Mouse (Mus musculus): ENCODE measurements at regions not wholly inside any gene's neighbourhood (a gene's known extent, or its start where the extent isn't known, plus 50 kb on each side); places are given as distances from the start of the nearest gene placed in this dataset.
"Not testable (repeated sequence)": the region's sequence is repeated elsewhere in the genome, so short reads cannot be mapped to it uniquely, and the experiment has no call there.

- no peak for ATAC-seq (ENCODE audit: low FRiP score, low TSS enrichment)
Observed at GRCm38 (mm10) chr6:82284494-82284893, 117.6 kb upstream of the Tacr1 start.

GRCm38 (mm10) chr6:82285233-82285632 lies 116.9 kb upstream of the Tacr1 start:
- Histone ChIP-seq H3K36me3 (ENCODE audit: insufficient read depth, low read length) (no peaks in the 10 kb centered on the region), H3K4me3 (ENCODE audit: low read length) (no peak overlapping the region), H3K9ac (replicated peaks; ENCODE audit: low read length) (no peak overlapping the region), H3K4me1 (ENCODE audit: insufficient read depth, low read length) (no peaks in the 10 kb centered on the region), H3K27ac (ENCODE audit: low read length) (no peak overlapping the region), H3K4me2 (replicated peaks; ENCODE audit: low read depth, low read length) (no peak overlapping the region), H3K9me3 (ENCODE audit: low read length) (no peaks in the 10 kb centered on the region), H3K27me3 (ENCODE audit: insufficient read depth, low read length) (no peaks in the 10 kb centered on the region)
- no peak for ATAC-seq (ENCODE audit: low FRiP score, low TSS enrichment)
- 67% methylated on average over 6 of the region's 6 CpGs for WGBS

More at GRCm38 (mm10) chr6:82284494-82284893, 117.6 kb upstream of the Tacr1 start:
- no peak overlapping the region for H3K9ac ChIP-seq (replicated peaks; ENCODE audit: low read length)
- H3K27ac ChIP-seq (ENCODE audit: low read length): no peak overlapping the region
- no peaks in the 10 kb centered on the region for H3K9me3 ChIP-seq (ENCODE audit: low read length)
- 75% methylated on average over 1 of the region's 1 CpGs for WGBS
- H3K36me3 ChIP-seq (ENCODE audit: insufficient read depth, low read length): no peaks in the 10 kb centered on the region
- H3K4me2 ChIP-seq (replicated peaks; ENCODE audit: low read depth, low read length): no peak overlapping the region
- H3K4me3 ChIP-seq (ENCODE audit: low read length): no peak overlapping the region
- H3K27me3 ChIP-seq (ENCODE audit: insufficient read depth, low read length): no peaks in the 10 kb centered on the region
- H3K4me1 ChIP-seq (ENCODE audit: insufficient read depth, low read length): no peaks in the 10 kb centered on the region

GRCm38 (mm10) chr6:82293507-82293906 lies 108.6 kb upstream of the Tacr1 start:
- Histone ChIP-seq H3K9ac (replicated peaks; ENCODE audit: low read length) (no peak overlapping the region), H3K27me3 (ENCODE audit: insufficient read depth, low read length) (no peaks in the 10 kb centered on the region), H3K4me1 (ENCODE audit: insufficient read depth, low read length) (no peaks in the 10 kb centered on the region), H3K27ac (ENCODE audit: low read length) (no peak overlapping the region), H3K4me2 (replicated peaks; ENCODE audit: low read depth, low read length) (no peak overlapping the region), H3K4me3 (ENCODE audit: low read length) (no peak overlapping the region), H3K36me3 (ENCODE audit: insufficient read depth, low read length) (no peaks in the 10 kb centered on the region), H3K9me3 (ENCODE audit: low read length) (no peaks in the 10 kb centered on the region)
- 79% methylated on average over 1 of the region's 1 CpGs for WGBS
- no peak for ATAC-seq (ENCODE audit: low FRiP score, low TSS enrichment)

GRCm38 (mm10) chr6:82296673-82297328 lies 105.3 kb upstream of the Tacr1 start:
- Histone ChIP-seq H3K27ac (ENCODE audit: low read length) (no peak overlapping the region), H3K4me3 (ENCODE audit: low read length) (no peak overlapping the region), H3K36me3 (ENCODE audit: insufficient read depth, low read length) (no peaks in the 10 kb centered on the region), H3K4me2 (replicated peaks; ENCODE audit: low read depth, low read length) (no peak overlapping the region), H3K9me3 (ENCODE audit: low read length) (no peaks in the 10 kb centered on the region), H3K9ac (replicated peaks; ENCODE audit: low read length) (no peak overlapping the region), H3K27me3 (ENCODE audit: insufficient read depth, low read length) (no peaks in the 10 kb centered on the region), H3K4me1 (ENCODE audit: insufficient read depth, low read length) (no peaks in the 10 kb centered on the region)
- ATAC-seq (ENCODE audit: low FRiP score, low TSS enrichment): no peak
- 86% methylated on average over 4 of the region's 4 CpGs for WGBS

- not testable (repeated sequence) for H3K27ac ChIP-seq (ENCODE audit: low read length); H3K4me1 ChIP-seq (ENCODE audit: insufficient read depth, low read length); H3K27me3 ChIP-seq (ENCODE audit: insufficient read depth, low read length); H3K36me3 ChIP-seq (ENCODE audit: insufficient read depth, low read length); ATAC-seq (ENCODE audit: low FRiP score, low TSS enrichment); H3K4me3 ChIP-seq (ENCODE audit: low read length); H3K9ac ChIP-seq (replicated peaks; ENCODE audit: low read length); H3K9me3 ChIP-seq (ENCODE audit: low read length); H3K4me2 ChIP-seq (replicated peaks; ENCODE audit: low read depth, low read length)
- WGBS: 81% methylated on average over 5 of the region's 5 CpGs
Observed at GRCm38 (mm10) chr6:82302241-82302640, 99.9 kb upstream of the Tacr1 start.

GRCm38 (mm10) chr6:82313691-82314090 lies 88.4 kb upstream of the Tacr1 start:
- Histone ChIP-seq H3K9ac (replicated peaks; ENCODE audit: low read length) (no peak overlapping the region), H3K4me2 (replicated peaks; ENCODE audit: low read depth, low read length) (no peak overlapping the region), H3K4me1 (ENCODE audit: insufficient read depth, low read length) (no peaks in the 10 kb centered on the region), H3K27ac (ENCODE audit: low read length) (no peak overlapping the region), H3K4me3 (ENCODE audit: low read length) (no peak overlapping the region), H3K27me3 (ENCODE audit: insufficient read depth, low read length) (no peaks in the 10 kb centered on the region), H3K9me3 (ENCODE audit: low read length) (0 out of 2 replicates have a peak, but pooled peaks cover 2% of the 10 kb centered on the region), H3K36me3 (ENCODE audit: insufficient read depth, low read length) (no peaks in the 10 kb centered on the region)
- no peak for ATAC-seq (ENCODE audit: low FRiP score, low TSS enrichment)

Measured in kidney, embryonic 16.5 days (tissue).